Mouse (Mus musculus): ENCODE data around the gene Hacl1. TPM values are rescaled to one million over a fixed set of nuclear protein-coding genes. Genes with fewer than 3 reads are reported as not detected.

Hacl1 gene
- polyA plus RNA-seq, 1 experiment from 2014 or later: 10.6 TPM

GRCm38 (mm10) chr14:31586451-31586850, 54.6 kb downstream of the Hacl1 start:
- 86% methylated on average over 8 of the region's 8 CpGs for WGBS
- no peak overlapping the region for H3K4me3 ChIP-seq
- no peaks in the 10 kb centered on the region for H3K9me3 ChIP-seq
- no peak overlapping the region for H3K27ac ChIP-seq
- no peak overlapping the region for H3K9ac ChIP-seq
- H3K4me1 ChIP-seq: no peaks in the 10 kb centered on the region
- no peak overlapping the region for H3K4me2 ChIP-seq (replicated peaks)
- ATAC-seq (ENCODE audit: insufficient number of reproducible peaks, insufficient read depth, low FRiP score, low TSS enrichment): no peak
- no peaks in the 10 kb centered on the region for H3K36me3 ChIP-seq
- no peaks in the 10 kb centered on the region for H3K27me3 ChIP-seq

GRCm38 (mm10) chr14:31583082-31583481, 58.0 kb downstream of the Hacl1 start:
- Histone ChIP-seq H3K9ac (no peak overlapping the region), H3K27ac (no peak overlapping the region), H3K36me3 (no peaks in the 10 kb centered on the region), H3K4me1 (0 out of 2 replicates have a peak, but pooled peaks cover 5% of the 10 kb centered on the region), H3K4me2 (replicated peaks) (no peak overlapping the region), H3K9me3 (no peaks in the 10 kb centered on the region), H3K27me3 (no peaks in the 10 kb centered on the region), H3K4me3 (no peak overlapping the region)
- ATAC-seq (ENCODE audit: insufficient number of reproducible peaks, insufficient read depth, low FRiP score, low TSS enrichment): no peak
- 83% methylated on average over 8 of the region's 9 CpGs for WGBS

- Histone ChIP-seq H3K4me2 (replicated peaks) (no peak overlapping the region), H3K4me1 (peaks cover 24% of the 10 kb centered on the region), H3K36me3 (no peaks in the 10 kb centered on the region), H3K9me3 (no peaks in the 10 kb centered on the region), H3K9ac (no peak overlapping the region), H3K27me3 (no peaks in the 10 kb centered on the region), H3K27ac (no peak overlapping the region), H3K4me3 (no peak overlapping the region)
- 46% methylated on average over 9 of the region's 9 CpGs for WGBS
- no peak for ATAC-seq (ENCODE audit: insufficient number of reproducible peaks, insufficient read depth, low FRiP score, low TSS enrichment)
Observed at GRCm38 (mm10) chr14:31577966-31578735, 62.9 kb downstream of the Hacl1 start.

DNA sequence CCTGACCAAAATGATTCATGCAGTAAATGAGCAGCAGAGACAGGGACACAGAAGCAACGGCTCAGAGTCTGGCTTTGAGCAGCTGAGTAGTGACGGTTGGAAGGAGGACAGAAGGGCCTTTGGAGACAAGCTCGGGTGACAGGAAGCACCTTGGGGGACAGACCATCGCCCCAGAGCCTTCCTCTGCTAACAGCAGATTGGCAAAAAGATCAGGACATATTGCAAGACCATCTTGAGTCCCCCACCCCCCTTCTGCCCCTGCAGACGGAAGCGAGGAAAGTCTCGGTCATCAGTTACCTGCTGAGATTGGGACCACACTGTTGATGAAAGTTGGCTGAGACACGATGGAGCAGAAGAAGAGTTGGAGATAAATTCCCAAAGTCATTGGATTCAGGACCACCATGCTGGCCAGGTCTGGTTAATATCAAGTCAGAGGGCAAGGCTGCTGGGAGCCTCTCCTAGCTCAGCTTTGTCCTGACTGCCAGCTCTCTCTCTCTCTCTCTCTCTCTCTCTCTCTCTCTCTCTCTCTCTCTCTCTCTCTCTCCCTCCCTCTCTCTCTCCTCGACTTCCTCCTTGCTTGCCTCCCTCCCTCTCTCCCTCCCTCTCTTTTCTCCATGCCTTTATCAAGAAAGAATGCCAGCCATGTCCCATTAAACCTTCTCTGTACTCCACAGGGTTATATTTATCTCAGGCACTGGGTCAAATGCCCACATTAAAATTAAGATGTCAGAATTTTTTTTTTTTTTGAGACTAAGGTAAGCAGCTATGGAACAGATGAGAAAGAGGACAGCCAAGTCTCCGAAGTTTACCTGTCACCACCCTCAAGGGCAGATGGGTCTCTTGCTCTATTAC, 64.0 kb downstream of the Hacl1 start:
- no peak overlapping the region for H3K4me2 ChIP-seq (replicated peaks)
- no peaks in the 10 kb centered on the region for H3K36me3 ChIP-seq
- no peaks in the 10 kb centered on the region for H3K9me3 ChIP-seq
- H3K4me1 ChIP-seq: peaks cover 24% of the 10 kb centered on the region
- H3K27ac ChIP-seq: no peak overlapping the region
- no peak overlapping the region for H3K9ac ChIP-seq
- no peak overlapping the region for H3K4me3 ChIP-seq
- no peak for ATAC-seq (ENCODE audit: insufficient number of reproducible peaks, insufficient read depth, low FRiP score, low TSS enrichment)
- no peaks in the 10 kb centered on the region for H3K27me3 ChIP-seq
- 44% methylated on average over 10 of the region's 10 CpGs for WGBS

DNA sequence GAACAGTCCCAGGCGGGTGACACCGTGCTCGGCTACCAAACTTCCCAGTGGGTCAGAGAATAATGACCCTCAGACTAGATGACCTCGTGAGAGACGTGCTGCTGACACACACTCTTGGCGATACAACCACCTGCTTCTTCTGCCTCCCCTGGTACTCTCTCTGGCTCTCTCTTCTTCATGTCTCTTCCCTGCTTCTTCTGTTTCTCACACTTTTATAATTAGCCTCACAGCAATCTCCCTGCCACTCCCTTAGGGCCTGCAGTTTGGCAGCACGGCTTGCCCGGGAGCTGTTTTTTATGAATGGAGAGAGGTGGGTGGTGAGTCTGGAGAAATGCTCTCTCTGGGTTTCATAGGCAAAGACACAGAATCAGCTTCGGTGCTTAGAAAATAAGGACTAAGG, 65.2 kb downstream of the Hacl1 start:
- Histone ChIP-seq H3K4me1 (peaks cover 24% of the 10 kb centered on the region), H3K9me3 (no peaks in the 10 kb centered on the region), H3K4me2 (replicated peaks) (no peak overlapping the region), H3K27ac (no peak overlapping the region; the same call in 1 of the 2 replicates), H3K27me3 (no peaks in the 10 kb centered on the region), H3K36me3 (no peaks in the 10 kb centered on the region), H3K4me3 (no peak overlapping the region), H3K9ac (no peak overlapping the region)
- no peak for ATAC-seq (ENCODE audit: insufficient number of reproducible peaks, insufficient read depth, low FRiP score, low TSS enrichment)
- 66% methylated on average over 9 of the region's 9 CpGs for WGBS

DNA sequence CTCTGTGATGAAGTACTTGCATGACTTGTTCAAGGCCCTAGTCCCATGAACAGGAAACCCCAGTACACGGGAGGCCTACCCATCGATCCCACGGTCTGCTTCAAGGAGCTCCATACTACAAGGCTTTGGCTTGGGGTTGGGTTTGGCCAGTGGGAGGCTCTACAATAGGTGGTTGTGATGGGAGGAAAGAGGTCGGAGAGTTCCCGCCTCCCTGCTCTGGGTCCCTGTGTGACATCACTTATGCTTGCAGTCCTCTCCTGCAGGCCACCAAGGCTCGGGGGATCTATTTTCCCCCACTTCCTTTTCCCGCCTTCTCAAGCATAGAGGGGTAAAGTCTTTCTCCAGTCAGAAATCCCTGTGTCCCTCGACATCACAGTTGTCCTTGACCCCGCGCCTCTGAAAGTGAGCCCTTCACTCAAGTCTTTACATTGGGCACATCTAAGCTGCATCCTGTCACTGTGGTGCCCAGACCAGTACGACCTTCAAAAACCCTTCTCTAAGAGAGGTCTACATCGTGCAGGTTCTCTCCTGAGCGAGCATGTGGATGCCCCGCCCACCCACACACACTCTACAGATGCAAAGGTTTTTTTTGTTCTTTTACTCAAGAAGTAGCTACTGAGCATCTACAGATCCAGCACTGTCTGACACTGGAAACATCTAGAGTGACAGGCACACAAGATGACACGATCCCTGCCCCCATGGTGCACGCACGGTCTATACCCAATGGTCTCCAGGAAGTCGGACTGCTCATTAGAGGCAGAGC, 66.0 kb downstream of the Hacl1 start:
- Histone ChIP-seq H3K27ac (no peak overlapping the region), H3K9ac (no peak overlapping the region), H3K36me3 (no peaks in the 10 kb centered on the region), H3K9me3 (no peaks in the 10 kb centered on the region), H3K27me3 (no peaks in the 10 kb centered on the region), H3K4me2 (replicated peaks) (no peak overlapping the region), H3K4me3 (no peak overlapping the region), H3K4me1 (peaks cover 24% of the 10 kb centered on the region)
- ATAC-seq (ENCODE audit: insufficient number of reproducible peaks, insufficient read depth, low FRiP score, low TSS enrichment): no peak
- 86% methylated on average over 18 of the region's 18 CpGs for WGBS

DNA sequence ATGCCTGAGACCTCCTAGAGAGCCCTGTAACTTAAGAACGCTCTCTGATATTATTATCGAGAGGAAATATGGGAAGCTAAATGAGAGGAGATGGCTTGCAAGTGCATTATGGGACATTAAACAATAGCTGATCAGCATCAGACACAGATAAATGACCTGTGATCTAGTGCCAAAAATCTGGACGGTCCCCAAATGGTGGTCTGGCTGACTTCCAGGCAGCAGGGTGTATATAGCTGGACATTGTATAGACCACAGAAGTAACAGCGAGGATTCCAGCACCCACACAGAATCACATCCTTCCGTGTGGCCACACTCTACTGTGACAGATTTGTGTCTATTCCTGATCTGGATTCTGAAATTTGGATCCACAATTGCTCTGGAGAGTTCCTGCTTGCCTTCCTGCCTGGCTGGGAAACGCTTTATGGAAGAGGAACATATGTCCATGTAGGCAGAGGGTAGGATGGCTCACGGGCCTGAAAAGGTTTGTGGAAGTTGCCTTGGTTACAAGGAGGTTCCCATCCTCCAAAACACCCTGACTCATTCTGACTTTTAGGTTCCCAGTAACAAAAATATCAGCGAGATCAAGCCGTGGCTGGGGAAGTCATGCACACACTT, 68.4 kb downstream of the Hacl1 start:
- H3K9ac ChIP-seq: no peak overlapping the region
- 85% methylated on average over 9 of the region's 9 CpGs for WGBS
- no peak overlapping the region for H3K27ac ChIP-seq
- H3K4me3 ChIP-seq: no peak overlapping the region
- H3K4me1 ChIP-seq: peaks cover 16% of the 10 kb centered on the region
- H3K36me3 ChIP-seq: no peaks in the 10 kb centered on the region
- H3K4me2 ChIP-seq (replicated peaks): no peak overlapping the region
- no peak for ATAC-seq (ENCODE audit: insufficient number of reproducible peaks, insufficient read depth, low FRiP score, low TSS enrichment)
- no peaks in the 10 kb centered on the region for H3K27me3 ChIP-seq
- H3K9me3 ChIP-seq: no peaks in the 10 kb centered on the region

DNA sequence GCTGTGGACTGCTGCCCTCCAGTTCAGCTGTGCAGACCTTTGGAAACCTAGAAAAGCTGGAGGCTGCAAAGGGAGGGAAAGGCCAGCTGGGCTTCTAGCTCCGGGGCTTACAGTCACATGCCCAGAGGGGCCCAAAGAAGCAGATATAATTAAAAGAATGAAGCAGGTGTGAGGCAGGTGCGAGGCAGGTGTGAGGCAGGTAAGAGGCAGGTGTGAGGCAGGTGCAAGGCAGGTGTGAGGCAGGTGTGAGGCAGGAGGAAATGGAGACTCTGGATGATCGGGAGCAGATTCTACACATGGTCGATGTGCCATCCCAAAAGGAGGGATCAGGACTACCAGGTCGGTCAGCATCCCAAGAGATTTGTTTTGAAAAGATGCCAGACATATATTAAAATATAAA, 69.7 kb downstream of the Hacl1 start:
- Histone ChIP-seq H3K4me1 (peaks cover 11% of the 10 kb centered on the region; the same call in 1 of the 2 replicates), H3K4me3 (no peak overlapping the region), H3K4me2 (replicated peaks) (no peak overlapping the region), H3K27ac (no peak overlapping the region), H3K27me3 (no peaks in the 10 kb centered on the region), H3K36me3 (no peaks in the 10 kb centered on the region), H3K9me3 (no peaks in the 10 kb centered on the region), H3K9ac (no peak overlapping the region)
- no peak for ATAC-seq (ENCODE audit: insufficient number of reproducible peaks, insufficient read depth, low FRiP score, low TSS enrichment)
- 76% methylated on average over 5 of the region's 5 CpGs for WGBS

GRCm38 (mm10) chr14:31570131-31570951, 70.7 kb downstream of the Hacl1 start:
- WGBS: 76% methylated on average over 6 of the region's 6 CpGs
- H3K27ac ChIP-seq: no peak overlapping the region
- ATAC-seq (ENCODE audit: insufficient number of reproducible peaks, insufficient read depth, low FRiP score, low TSS enrichment): no peak

DNA sequence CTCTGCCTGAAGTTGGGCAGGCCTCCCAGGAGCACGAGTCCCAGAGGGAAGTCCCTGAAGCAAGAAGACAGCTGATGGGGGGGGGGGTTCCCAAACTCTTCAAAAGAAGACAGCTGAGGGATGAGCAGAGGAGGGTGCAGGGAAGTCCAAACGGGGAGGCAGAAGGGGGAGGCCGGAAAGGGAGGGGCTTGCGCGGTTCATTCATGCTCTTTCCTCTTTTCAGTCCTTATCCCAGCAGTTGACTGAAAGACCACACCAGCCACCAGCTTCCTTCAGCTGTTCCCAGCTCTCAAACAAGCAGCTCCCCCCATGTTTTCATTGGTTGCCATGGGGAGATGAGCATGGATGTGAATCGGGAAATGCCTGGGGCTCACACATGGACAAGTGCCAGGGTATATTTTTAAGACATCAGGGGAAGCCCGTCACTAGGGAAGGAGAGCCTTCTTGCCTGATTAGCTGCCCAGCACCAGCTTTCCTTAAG, 71.9 kb downstream of the Hacl1 start:
- Histone ChIP-seq H3K4me3 (no peak overlapping the region), H3K27me3 (no peaks in the 10 kb centered on the region), H3K4me2 (replicated peaks) (no peak overlapping the region), H3K4me1 (peaks cover 8% of the 10 kb centered on the region; the same call in 1 of the 2 replicates), H3K36me3 (no peaks in the 10 kb centered on the region), H3K27ac (no peak overlapping the region), H3K9me3 (no peaks in the 10 kb centered on the region), H3K9ac (no peak overlapping the region)
- no peak for ATAC-seq (ENCODE audit: insufficient number of reproducible peaks, insufficient read depth, low FRiP score, low TSS enrichment)
- WGBS: 62% methylated on average over 7 of the region's 7 CpGs

More at GRCm38 (mm10) chr14:31570131-31570951, 70.7 kb downstream of the Hacl1 start:
- Histone ChIP-seq H3K27me3 (no peaks in the 10 kb centered on the region), H3K9ac (no peak overlapping the region), H3K9me3 (no peaks in the 10 kb centered on the region), H3K4me1 (peaks cover under 1% of the 10 kb centered on the region; the same call in 1 of the 2 replicates), H3K36me3 (no peaks in the 10 kb centered on the region), H3K4me3 (no peak overlapping the region), H3K4me2 (replicated peaks) (no peak overlapping the region)

Measured in embryonic facial prominence, embryonic 12.5 days (tissue).